Mouse (Mus musculus): ENCODE results near the gene Rarb.

GRCm38 (mm10) chr14:16439385-16440126 is 379.4 kb downstream of the Rarb start:
- no peak for TF ChIP-seq POLR2A (IDR thresholded peaks at IDR 0.05; ENCODE audit: low read depth, low read length)
- no peak for TF ChIP-seq CTCF (IDR thresholded peaks at IDR 0.05; ENCODE audit: extremely low read depth, insufficient read depth, insufficient read length, insufficient replicate concordance)

Data from spleen, adult 2 months (tissue).